Mouse (Mus musculus) myocyte (in vitro differentiated cells): ENCODE data around the gene Ahsa1. TPM values are rescaled to one million over a fixed set of nuclear protein-coding genes. Genes with fewer than 3 reads are reported as not detected.

Experiments
- H3K27me3 ChIP-seq: one replicate; pipeline ENCODE4 v1.6.1; 2011; ENCODE audit not compliant: control insufficient read depth, insufficient read depth, insufficient read length
- H3K36me3 ChIP-seq: one replicate; pipeline ENCODE4 v1.6.1; 2011; ENCODE audit not compliant: control insufficient read depth, insufficient read depth
- H3K4me2 ChIP-seq: one replicate; pipeline ENCODE4 v1.6.1; 2011; ENCODE audit warnings: low read depth, control low read depth
- H3K4me3 ChIP-seq: one replicate; pipeline ENCODE4 v1.5.1; 2011; ENCODE audit warnings: mild to moderate bottlenecking, control low read depth, moderate library complexity
- H3K79me2 ChIP-seq: one replicate; pipeline ENCODE4 v1.6.1; 2011; ENCODE audit not compliant: control insufficient read depth, insufficient read depth
- H3ac ChIP-seq: one replicate; pipeline ENCODE4 v1.6.1; 2011; ENCODE audit not compliant: control insufficient read depth, insufficient read length
- CEBPB ChIP-seq: IDR thresholded peaks from 2 replicates; pipeline ENCODE4 v1.6.1; 2011; ENCODE audit warnings: mild to moderate bottlenecking, moderate library complexity; ENCODE audit not compliant: poor library complexity, insufficient read depth, severe bottlenecking
- E2F4 ChIP-seq: IDR thresholded peaks from one replicate; pipeline ENCODE4 v1.6.1; 2011; ENCODE audit warnings: mild to moderate bottlenecking, control low read depth, moderate library complexity; ENCODE audit not compliant: insufficient read depth
- MAX ChIP-seq: IDR thresholded peaks from one replicate; pipeline ENCODE4 v1.6.1; 2011; ENCODE audit warnings: low read depth, mild to moderate bottlenecking, control low read depth
- MYOD1 ChIP-seq, 3 experiments: IDR thresholded peaks; one replicate each; pipeline ENCODE4 v1.6.1; 2011; ENCODE audit warnings: control low read depth in 2 of 3, low read depth in 2 of 3, mild to moderate bottlenecking in 2 of 3, moderate library complexity in 1 of 3; ENCODE audit not compliant: insufficient read length in 2 of 3, control insufficient read depth in 1 of 3
- MYOG ChIP-seq, 3 experiments: IDR thresholded peaks; one replicate each; pipeline ENCODE4 v1.6.1; 2011; ENCODE audit warnings: control low read depth in 2 of 3, low read depth in 2 of 3, mild to moderate bottlenecking in 2 of 3; ENCODE audit not compliant: insufficient read length in 2 of 3, control insufficient read depth in 1 of 3, insufficient read depth in 1 of 3
- POLR2A ChIP-seq: IDR thresholded peaks from one replicate; pipeline ENCODE4 v1.6.1; 2011; ENCODE audit warnings: low read depth, mild to moderate bottlenecking, control low read depth, moderate library complexity; ENCODE audit not compliant: insufficient read length
- POLR2AphosphoS2 ChIP-seq: IDR thresholded peaks from one replicate; pipeline ENCODE4 v1.6.1; 2011; ENCODE audit warnings: low read depth, control low read depth; ENCODE audit not compliant: insufficient read length
- REST ChIP-seq: IDR thresholded peaks from one replicate; pipeline ENCODE4 v1.6.1; 2011; ENCODE audit warnings: mild to moderate bottlenecking, control low read depth, moderate library complexity; ENCODE audit not compliant: insufficient read depth, insufficient read length
- SRF ChIP-seq: IDR thresholded peaks from one replicate; pipeline ENCODE4 v1.6.1; 2011; ENCODE audit warnings: low read depth; ENCODE audit not compliant: control insufficient read depth, insufficient read length
- TCF12 ChIP-seq: IDR thresholded peaks from one replicate; pipeline ENCODE4 v1.6.1; 2011; ENCODE audit warnings: mild to moderate bottlenecking, control low read depth; ENCODE audit not compliant: poor library complexity, insufficient read depth, severe bottlenecking
- TCF3 ChIP-seq: IDR thresholded peaks from one replicate; pipeline ENCODE4 v1.6.1; 2011; ENCODE audit warnings: low read depth, control low read depth; ENCODE audit not compliant: insufficient read length
- USF1 ChIP-seq: IDR thresholded peaks from one replicate; pipeline ENCODE4 v1.6.1; 2011; ENCODE audit warnings: low read depth, mild to moderate bottlenecking, control low read depth, moderate library complexity
- polyA plus RNA-seq: library from polyadenylated mRNA; unstranded; fragments of >200 nt; fragmentation: generic; extraction: Trizol; gene quantifications from one replicate; pipeline ENCODE4 v1.2.1, GENCODE M21; 2012; ENCODE audit warnings: missing spikeins

The Ahsa1 gene
- polyA plus RNA-seq, 1 experiment, result 148 TPM

DNA sequence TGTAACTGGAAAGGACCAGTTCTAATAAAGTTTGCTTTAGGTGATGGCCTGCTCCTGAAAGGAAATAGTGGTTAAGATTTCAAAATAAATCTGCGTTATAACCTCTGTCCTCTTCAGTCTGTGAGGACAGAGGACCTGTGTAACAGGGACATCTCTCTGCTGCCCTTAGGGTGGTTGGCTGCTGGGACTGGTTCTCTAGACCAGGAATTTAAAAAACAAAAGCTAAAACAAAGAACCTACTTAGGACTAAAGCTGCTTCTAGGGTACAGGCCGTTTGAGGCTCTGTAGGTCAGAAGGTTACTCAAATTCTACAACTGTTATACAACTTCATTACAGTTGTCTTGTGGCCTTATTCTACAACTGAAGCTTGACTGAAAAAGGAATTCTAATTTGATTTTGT lies 46.8 kb downstream of the Ahsa1 start:
- no peak overlapping the region for H3K4me3 ChIP-seq
- H3K27me3 ChIP-seq, result no peaks in the 10 kb centered on the region
- no peak overlapping the region for H3ac ChIP-seq
- H3K4me2 ChIP-seq, result no peak overlapping the region
- no peaks in the 10 kb centered on the region for H3K79me2 ChIP-seq
- peaks cover 25% of the 10 kb centered on the region for H3K36me3 ChIP-seq
- no peak for TF ChIP-seq POLR2A
- no peak for TF ChIP-seq TCF12
- TF ChIP-seq TCF3, result no peak
- TF ChIP-seq MAX, result no peak
- no peak for TF ChIP-seq E2F4
- no peak for TF ChIP-seq MYOD1 (IDR thresholded peaks at IDR 0.05; ENCODE audit: control insufficient read depth in 1 of 3, insufficient read length in 2 of 3, low read depth in 2 of 3)
- no peak for TF ChIP-seq REST
- no peak for TF ChIP-seq CEBPB
- TF ChIP-seq POLR2AphosphoS2, result no peak
- no peak for TF ChIP-seq USF1
- no peak for TF ChIP-seq MYOG (IDR thresholded peaks at IDR 0.05; ENCODE audit: control insufficient read depth in 1 of 3, insufficient read depth in 1 of 3, insufficient read length in 2 of 3, low read depth in 2 of 3)

DNA sequence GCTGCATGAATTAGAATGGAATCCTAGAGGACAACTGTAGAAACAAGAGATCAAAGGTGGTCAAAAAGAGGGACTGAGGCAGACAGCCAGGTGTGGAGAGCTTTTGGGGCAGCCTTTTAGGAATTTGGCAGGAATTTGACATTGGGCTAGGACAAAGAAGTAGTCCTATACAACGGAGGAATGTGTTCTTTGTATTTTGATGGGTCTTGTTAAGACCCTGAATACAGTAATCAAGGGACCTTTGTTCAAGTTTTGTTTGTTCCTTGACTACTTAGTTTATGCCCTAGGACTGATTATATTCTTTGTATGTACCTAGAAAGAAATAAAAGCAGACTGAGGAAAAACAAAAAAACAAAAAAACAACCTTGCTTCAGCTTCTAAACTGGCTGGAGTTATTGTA lies 51.7 kb downstream of the Ahsa1 start:
- Histone ChIP-seq H3ac (no peak overlapping the region), H3K79me2 (no peaks in the 10 kb centered on the region), H3K36me3 (peaks cover 8% of the 10 kb centered on the region), H3K4me3 (no peak overlapping the region), H3K4me2 (no peak overlapping the region), H3K27me3 (no peaks in the 10 kb centered on the region)
- TF ChIP-seq MYOD1 (IDR thresholded peaks at IDR 0.05; ENCODE audit: control insufficient read depth in 1 of 3, insufficient read length in 2 of 3, low read depth in 2 of 3) (no peak), TCF12 (no peak), SRF (no peak), REST (no peak), POLR2AphosphoS2 (no peak), USF1 (no peak), POLR2A (no peak), E2F4 (no peak)

DNA sequence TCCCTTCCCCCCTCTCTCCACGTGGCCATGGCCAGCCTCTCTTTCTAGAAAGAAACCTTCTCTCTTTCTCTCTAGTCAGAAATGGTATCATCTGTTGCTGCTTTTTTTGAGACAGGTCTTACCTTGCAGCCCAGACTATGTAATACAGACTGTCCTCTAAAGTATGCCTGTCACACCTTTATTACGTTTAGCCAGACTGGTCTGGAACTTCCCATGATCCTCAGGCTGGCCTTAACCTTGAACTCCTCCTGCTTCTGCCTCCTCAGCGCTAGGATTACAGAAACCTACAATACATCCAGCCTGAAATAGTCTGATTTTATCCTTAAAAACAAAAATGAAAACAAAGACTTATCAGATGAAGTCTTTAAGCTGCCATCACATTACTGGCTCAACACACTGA lies 53.0 kb downstream of the Ahsa1 start:
- H3K4me3 ChIP-seq, result no peak overlapping the region
- H3K79me2 ChIP-seq, result no peaks in the 10 kb centered on the region
- TF ChIP-seq TCF12 (no peak), CEBPB (no peak), MYOD1 (IDR thresholded peaks at IDR 0.05; ENCODE audit: control insufficient read depth in 1 of 3, insufficient read length in 2 of 3, low read depth in 2 of 3) (no peak), SRF (no peak), E2F4 (no peak), USF1 (no peak)
- no peak overlapping the region for H3ac ChIP-seq
- H3K27me3 ChIP-seq, result no peaks in the 10 kb centered on the region
- peaks cover 10% of the 10 kb centered on the region for H3K36me3 ChIP-seq
- H3K4me2 ChIP-seq, result no peak overlapping the region

Other genes with a start within 250 kb of the Ahsa1 start
- gene Tmem63c, start 245.1 kb upstream of the Ahsa1 start, polyA plus RNA-seq, result not detected
- gene Ngb, start 163.9 kb upstream of the Ahsa1 start, polyA plus RNA-seq, result 0.04 TPM
- 44.3 TPM for gene Gstz1, start 119.3 kb upstream of the Ahsa1 start, polyA plus RNA-seq
- 11.1 TPM for gene Pomt2, start 118.5 kb upstream of the Ahsa1 start, polyA plus RNA-seq
- 0.29 TPM for gene Samd15, start 66.8 kb upstream of the Ahsa1 start, polyA plus RNA-seq
- 2.1 TPM for gene Tmed8, start 66.0 kb upstream of the Ahsa1 start, polyA plus RNA-seq
- gene Noxred1, start 27.7 kb upstream of the Ahsa1 start, polyA plus RNA-seq, result 0.13 TPM
- gene Vipas39, start 223 bp upstream of the Ahsa1 start, polyA plus RNA-seq, result 16.4 TPM
- 0.12 TPM for gene Ism2, start 33.2 kb downstream of the Ahsa1 start, polyA plus RNA-seq
- gene Sptlc2, start 121.9 kb downstream of the Ahsa1 start, polyA plus RNA-seq, result 43.4 TPM
- gene Slirp, start 177.4 kb downstream of the Ahsa1 start, polyA plus RNA-seq, result 101 TPM
- 9.3 TPM for gene Alkbh1, start 177.5 kb downstream of the Ahsa1 start, polyA plus RNA-seq
- gene Snw1, start 205.8 kb downstream of the Ahsa1 start, polyA plus RNA-seq, result 48.2 TPM
- not detected for gene Gm5788, start 228.2 kb downstream of the Ahsa1 start, polyA plus RNA-seq
- gene Gm8300, start 247.8 kb downstream of the Ahsa1 start, polyA plus RNA-seq, result 0.16 TPM